Mouse (Mus musculus): ENCODE results near the gene Gpr139. TPM values are rescaled to one million over a fixed set of nuclear protein-coding genes. Genes with fewer than 3 reads are reported as not detected.

Gene Gpr139
- polyA plus RNA-seq, 1 experiment, result not detected

DNA sequence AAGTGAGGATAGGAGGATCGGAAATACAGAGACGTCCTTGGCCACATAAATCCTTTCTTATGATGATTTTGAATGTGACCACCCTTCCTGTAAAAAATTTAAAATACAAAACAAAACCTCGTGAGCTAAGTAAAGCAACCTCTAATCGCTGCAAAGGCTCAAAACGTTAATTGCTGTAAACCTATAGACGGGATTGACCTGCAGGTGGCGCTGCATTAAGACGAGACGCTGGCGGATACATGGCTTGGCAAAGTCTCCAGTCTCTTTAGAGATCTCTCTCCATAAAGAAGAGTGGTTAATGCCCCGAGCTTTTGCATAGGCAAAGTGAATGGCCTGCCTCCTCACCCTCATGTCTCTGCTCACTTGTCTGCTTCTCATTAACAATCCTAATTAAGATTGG is 2.0 kb upstream of the Gpr139 start:
- Histone ChIP-seq H3K79me2 (ENCODE audit: control insufficient read depth, insufficient read depth) (no peaks in the 10 kb centered on the region), H3K79me3 (ENCODE audit: low read depth) (no peaks in the 10 kb centered on the region), H3ac (ENCODE audit: control insufficient read depth, insufficient read length, low read depth) (no peak overlapping the region), H3K36me3 (ENCODE audit: control insufficient read depth, insufficient read depth) (no peaks in the 10 kb centered on the region), H3K4me3 (ENCODE audit: insufficient read depth, poor library complexity, severe bottlenecking) (no peak overlapping the region), H3K27me3 (ENCODE audit: control insufficient read depth, insufficient read depth, insufficient read length) (no peaks in the 10 kb centered on the region)
- TF ChIP-seq USF1 (IDR thresholded peaks at IDR 0.05; ENCODE audit: low read depth) (no peak), FOSL1 (IDR thresholded peaks at IDR 0.05; ENCODE audit: insufficient read depth, low read length, poor library complexity, severe bottlenecking) (no peak)

DNA sequence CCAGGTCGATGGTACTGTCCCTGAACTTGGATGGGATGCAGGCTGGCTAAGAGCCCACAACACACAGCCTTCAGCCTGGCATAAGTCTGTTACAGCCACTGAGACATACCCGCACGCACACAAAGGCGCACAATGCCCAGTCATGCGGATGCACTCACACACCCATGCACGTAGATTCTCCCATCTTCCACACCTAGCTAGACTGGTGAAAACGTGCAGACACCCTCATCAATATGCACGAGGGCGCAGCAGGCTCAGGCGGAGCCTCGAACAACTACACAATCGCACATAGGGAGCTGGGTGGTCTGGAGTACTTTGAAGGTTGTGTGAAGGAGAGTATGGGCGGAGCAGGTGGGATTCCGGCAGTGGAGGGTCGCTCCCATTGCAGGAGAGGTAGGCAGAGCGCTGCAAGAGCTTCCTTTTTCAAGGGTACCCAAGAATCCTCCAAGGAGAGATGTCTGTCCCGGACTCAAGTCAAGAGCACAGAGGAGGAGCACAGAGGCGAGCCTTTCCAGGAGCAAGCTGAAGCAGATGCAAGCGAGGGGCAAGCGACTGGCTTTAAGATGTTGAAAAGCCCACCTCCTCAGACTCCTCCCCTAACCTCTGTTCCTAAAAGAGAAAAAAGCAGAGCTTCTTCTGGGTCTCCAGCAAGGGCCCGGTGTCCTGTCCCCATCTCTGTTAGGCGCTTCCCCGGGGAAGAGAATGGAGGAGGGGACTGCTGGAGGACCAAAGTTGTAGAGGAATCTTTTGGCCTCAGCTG is 958 bp upstream of the Gpr139 start:
- Histone ChIP-seq H3ac (ENCODE audit: control insufficient read depth, insufficient read length, low read depth) (no peak overlapping the region), H3K4me3 (ENCODE audit: insufficient read depth, poor library complexity, severe bottlenecking) (no peak overlapping the region), H3K36me3 (ENCODE audit: control insufficient read depth, insufficient read depth) (no peaks in the 10 kb centered on the region), H3K79me2 (ENCODE audit: control insufficient read depth, insufficient read depth) (no peaks in the 10 kb centered on the region), H3K27me3 (ENCODE audit: control insufficient read depth, insufficient read depth, insufficient read length) (no peaks in the 10 kb centered on the region), H3K79me3 (ENCODE audit: low read depth) (no peaks in the 10 kb centered on the region)
- TF ChIP-seq CTCF (IDR thresholded peaks at IDR 0.05; ENCODE audit: control insufficient read depth, insufficient read depth, insufficient read length) (no peak), USF1 (IDR thresholded peaks at IDR 0.05; ENCODE audit: low read depth) (no peak), CEBPB (IDR thresholded peaks at IDR 0.05; ENCODE audit: low read depth) (no peak), MYOG (IDR thresholded peaks at IDR 0.05; ENCODE audit: control insufficient read depth, extremely low read depth, insufficient read length) (no peak), MYOD1 (IDR thresholded peaks at IDR 0.05; ENCODE audit: control insufficient read depth, insufficient read length, low read depth) (no peak), MAX (IDR thresholded peaks at IDR 0.05) (no peak), FOSL1 (IDR thresholded peaks at IDR 0.05; ENCODE audit: insufficient read depth, low read length, poor library complexity, severe bottlenecking) (no peak)

DNA sequence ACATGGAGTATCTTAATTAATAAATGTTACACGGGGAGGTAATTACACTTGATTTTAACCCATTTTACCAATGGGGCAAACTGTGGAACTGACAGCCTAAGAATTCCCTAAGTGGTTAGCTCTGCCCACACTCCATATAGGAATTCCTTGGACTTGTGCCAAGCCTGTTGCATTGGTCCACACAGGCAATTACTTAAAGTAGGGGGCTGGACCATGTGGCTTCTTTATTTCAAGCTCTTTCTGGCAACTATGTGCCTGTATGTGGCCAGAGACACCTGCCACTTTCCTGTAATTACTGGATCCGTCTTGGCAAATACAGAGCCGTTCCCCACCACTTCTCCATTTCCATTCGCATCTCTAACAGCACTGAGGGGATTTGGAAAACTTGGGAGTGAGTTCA is 3.4 kb downstream of the Gpr139 start:
- Histone ChIP-seq H3K4me3 (ENCODE audit: insufficient read depth, poor library complexity, severe bottlenecking) (no peak overlapping the region), H3K27me3 (ENCODE audit: control insufficient read depth, insufficient read depth, insufficient read length) (no peaks in the 10 kb centered on the region), H3ac (ENCODE audit: control insufficient read depth, insufficient read length, low read depth) (no peak overlapping the region), H3K36me3 (ENCODE audit: control insufficient read depth, insufficient read depth) (no peaks in the 10 kb centered on the region), H3K79me2 (ENCODE audit: control insufficient read depth, insufficient read depth) (no peaks in the 10 kb centered on the region), H3K79me3 (ENCODE audit: low read depth) (no peaks in the 10 kb centered on the region)
- TF ChIP-seq CEBPB (IDR thresholded peaks at IDR 0.05; ENCODE audit: low read depth), result no peak
- no peak for TF ChIP-seq MYOD1 (IDR thresholded peaks at IDR 0.05; ENCODE audit: control insufficient read depth, insufficient read length, low read depth)

GRCm38 (mm10) chr7:119160015-119160414 is 24.4 kb downstream of the Gpr139 start:
- no peaks in the 10 kb centered on the region for H3K79me3 ChIP-seq (ENCODE audit: low read depth)
- no peak overlapping the region for H3K4me3 ChIP-seq (ENCODE audit: insufficient read depth, poor library complexity, severe bottlenecking)
- H3K79me2 ChIP-seq (ENCODE audit: control insufficient read depth, insufficient read depth), result no peaks in the 10 kb centered on the region
- H3K36me3 ChIP-seq (ENCODE audit: control insufficient read depth, insufficient read depth), result no peaks in the 10 kb centered on the region
- H3K27me3 ChIP-seq (ENCODE audit: control insufficient read depth, insufficient read depth, insufficient read length), result no peaks in the 10 kb centered on the region
- no peak overlapping the region for H3ac ChIP-seq (ENCODE audit: control insufficient read depth, insufficient read length, low read depth)
- TF ChIP-seq MYOD1 (IDR thresholded peaks at IDR 0.05; ENCODE audit: control insufficient read depth, insufficient read length, low read depth) (no peak), CEBPB (IDR thresholded peaks at IDR 0.05; ENCODE audit: low read depth) (no peak), USF1 (IDR thresholded peaks at IDR 0.05; ENCODE audit: low read depth) (no peak), CTCF (IDR thresholded peaks at IDR 0.05; ENCODE audit: control insufficient read depth, insufficient read depth, insufficient read length) (no peak), MAX (IDR thresholded peaks at IDR 0.05) (no peak), MYOG (IDR thresholded peaks at IDR 0.05; ENCODE audit: control insufficient read depth, extremely low read depth, insufficient read length) (no peak), FOSL1 (IDR thresholded peaks at IDR 0.05; ENCODE audit: insufficient read depth, low read length, poor library complexity, severe bottlenecking) (no peak)

GRCm38 (mm10) chr7:119111771-119112170 is 72.6 kb downstream of the Gpr139 start:
- H3K4me3 ChIP-seq (ENCODE audit: insufficient read depth, poor library complexity, severe bottlenecking), result no peak overlapping the region
- H3ac ChIP-seq (ENCODE audit: control insufficient read depth, insufficient read length, low read depth), result no peak overlapping the region
- no peaks in the 10 kb centered on the region for H3K36me3 ChIP-seq (ENCODE audit: control insufficient read depth, insufficient read depth)
- H3K79me3 ChIP-seq (ENCODE audit: low read depth), result no peaks in the 10 kb centered on the region
- no peaks in the 10 kb centered on the region for H3K27me3 ChIP-seq (ENCODE audit: control insufficient read depth, insufficient read depth, insufficient read length)
- TF ChIP-seq CEBPB (IDR thresholded peaks at IDR 0.05; ENCODE audit: low read depth), result no peak
- no peak for TF ChIP-seq MAX (IDR thresholded peaks at IDR 0.05)
- no peak for TF ChIP-seq FOSL1 (IDR thresholded peaks at IDR 0.05; ENCODE audit: insufficient read depth, low read length, poor library complexity, severe bottlenecking)
- no peak for TF ChIP-seq MYOD1 (IDR thresholded peaks at IDR 0.05; ENCODE audit: control insufficient read depth, insufficient read length, low read depth)
- TF ChIP-seq USF1 (IDR thresholded peaks at IDR 0.05; ENCODE audit: low read depth), result no peak
- TF ChIP-seq MYOG (IDR thresholded peaks at IDR 0.05; ENCODE audit: control insufficient read depth, extremely low read depth, insufficient read length), result no peak
- no peak for TF ChIP-seq CTCF (IDR thresholded peaks at IDR 0.05; ENCODE audit: control insufficient read depth, insufficient read depth, insufficient read length)
- H3K79me2 ChIP-seq (ENCODE audit: control insufficient read depth, insufficient read depth), result no peaks in the 10 kb centered on the region

GRCm38 (mm10) chr7:119105878-119106277 is 78.5 kb downstream of the Gpr139 start:
- TF ChIP-seq CEBPB (IDR thresholded peaks at IDR 0.05; ENCODE audit: low read depth) (no peak), USF1 (IDR thresholded peaks at IDR 0.05; ENCODE audit: low read depth) (no peak), MAX (IDR thresholded peaks at IDR 0.05) (no peak), MYOD1 (IDR thresholded peaks at IDR 0.05; ENCODE audit: control insufficient read depth, insufficient read length, low read depth) (no peak), FOSL1 (IDR thresholded peaks at IDR 0.05; ENCODE audit: insufficient read depth, low read length, poor library complexity, severe bottlenecking) (no peak), MYOG (IDR thresholded peaks at IDR 0.05; ENCODE audit: control insufficient read depth, extremely low read depth, insufficient read length) (no peak), CTCF (IDR thresholded peaks at IDR 0.05; ENCODE audit: control insufficient read depth, insufficient read depth, insufficient read length) (no peak)
- no peaks in the 10 kb centered on the region for H3K79me2 ChIP-seq (ENCODE audit: control insufficient read depth, insufficient read depth)
- no peak overlapping the region for H3ac ChIP-seq (ENCODE audit: control insufficient read depth, insufficient read length, low read depth)
- no peaks in the 10 kb centered on the region for H3K36me3 ChIP-seq (ENCODE audit: control insufficient read depth, insufficient read depth)
- H3K27me3 ChIP-seq (ENCODE audit: control insufficient read depth, insufficient read depth, insufficient read length), result no peaks in the 10 kb centered on the region
- H3K79me3 ChIP-seq (ENCODE audit: low read depth), result no peaks in the 10 kb centered on the region
- no peak overlapping the region for H3K4me3 ChIP-seq (ENCODE audit: insufficient read depth, poor library complexity, severe bottlenecking)
